Mouse (Mus musculus): Measurements from ENCODE around the gene Olfr1371.

GRCm38 (mm10) chr11:52233043-52233653, 19.4 kb upstream of the Olfr1371 start:
- TF ChIP-seq CTCF (IDR thresholded peaks at IDR 0.05; ENCODE audit: control insufficient read depth, insufficient read depth, low read length) (no peak), POLR2A (IDR thresholded peaks at IDR 0.05; ENCODE audit: borderline replicate concordance, control insufficient read depth, low read depth, low read length) (no peak)

Data from bone marrow, adult 2 months (tissue).